Mouse (Mus musculus) heart, adult 18-20 months (tissue): ENCODE measurements around the gene Syna. TPM values are rescaled to one million over a fixed set of nuclear protein-coding genes. Genes with fewer than 3 reads are reported as not detected.
A peak's percentile ranks its signal among the peaks of the same experiment; 100 is the strongest.

Experiments
- DNase-seq, 2 experiments: peaks; one replicate each; pipeline ENCODE4 v3.0.0; 2021 to 2022; ENCODE audit warnings: mixed read lengths in 1 of 2
- total RNA-seq, 2 experiments: library from RNA; stranded (reverse); gene quantifications; 2 replicates each; pipeline ENCODE4 v1.2.3; 2021

Syna gene
- total RNA-seq, 2 experiments from 2014 or later, result not detected

DNA sequence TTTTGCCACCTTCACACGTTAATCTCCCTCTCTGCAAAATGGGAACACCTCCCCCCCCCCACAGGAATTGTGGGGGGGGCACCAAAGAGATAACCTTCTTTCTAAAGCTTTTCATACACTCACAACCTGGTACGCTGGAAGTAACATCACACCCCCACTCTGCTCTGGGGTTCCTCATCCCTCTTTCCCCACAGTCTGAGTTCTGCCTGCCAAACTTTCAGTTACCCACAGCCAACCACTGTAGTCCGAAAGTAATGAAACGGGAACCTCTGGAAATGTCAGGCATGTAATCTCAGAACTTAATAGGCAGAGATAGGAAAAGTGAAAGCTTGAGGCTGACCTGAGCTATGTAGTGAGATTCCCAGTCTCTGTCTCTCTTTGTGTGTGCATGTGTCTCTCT is 7.5 kb upstream of the Syna start:
- peak in 1 of 2 experiments; percentile 21 for DNase-seq

GRCm38 (mm10) chr5:134565696-134566095 is 5.7 kb upstream of the Syna start:
- no peak for DNase-seq

DNA sequence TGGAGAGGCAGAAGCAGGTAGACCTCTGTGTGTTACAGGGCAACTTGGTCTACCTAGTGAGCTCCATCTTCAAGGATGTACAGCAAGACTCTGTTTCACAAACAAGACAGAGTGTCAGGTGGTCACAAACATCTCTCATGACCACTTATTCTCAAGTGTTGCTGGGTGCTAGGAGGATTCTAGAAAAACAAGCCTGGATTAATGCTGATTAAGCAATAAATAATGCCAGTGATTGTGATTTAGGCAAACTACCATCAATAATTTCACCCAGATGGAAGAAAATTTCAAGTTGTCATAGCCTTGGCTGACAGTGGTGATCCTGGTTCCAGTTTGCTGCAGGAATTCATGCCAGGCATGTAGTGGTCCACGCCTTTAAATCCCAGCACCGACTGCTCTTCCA is 4.3 kb upstream of the Syna start:
- DNase-seq, result no peak

DNA sequence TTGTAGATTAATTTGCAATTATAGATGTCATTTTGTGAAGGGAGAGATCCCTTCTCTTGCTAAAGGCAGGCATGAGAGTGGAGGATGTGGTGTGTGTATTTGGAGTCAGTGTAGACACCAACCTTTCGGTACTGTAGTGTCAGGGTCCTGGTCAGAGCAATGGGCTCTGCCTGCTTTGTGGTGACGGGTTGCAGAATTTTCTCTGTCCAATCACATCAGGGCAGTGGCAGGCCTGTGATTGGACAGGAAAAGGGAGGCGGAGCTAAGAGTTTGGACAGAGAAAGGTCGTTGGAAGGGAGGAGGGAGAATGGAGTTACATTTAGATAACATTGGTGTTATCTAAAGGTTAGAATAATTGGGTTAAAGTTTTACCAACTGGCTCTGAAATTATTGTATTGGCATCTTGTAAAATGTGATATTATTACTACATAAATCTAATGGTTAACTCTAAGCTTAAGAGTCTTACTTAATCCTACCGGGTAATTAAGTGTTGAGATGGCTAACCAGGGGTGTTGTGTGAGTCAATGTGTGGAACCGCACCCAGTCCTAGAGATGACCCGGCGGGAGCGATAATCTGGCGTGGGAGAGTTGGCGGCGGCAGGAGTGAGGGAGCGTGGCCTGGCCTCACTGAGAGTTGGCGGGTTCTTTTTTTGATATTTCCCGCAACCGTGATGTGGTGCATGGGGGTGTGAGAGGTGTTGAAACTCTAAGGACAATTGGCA is 640 bp upstream of the Syna start:
- no peak for DNase-seq

- DNase-seq, result peak; percentile 86 to 93
Measured at GRCm38 (mm10) chr5:134555463-134556164, 4.4 kb downstream of the Syna start.

DNA sequence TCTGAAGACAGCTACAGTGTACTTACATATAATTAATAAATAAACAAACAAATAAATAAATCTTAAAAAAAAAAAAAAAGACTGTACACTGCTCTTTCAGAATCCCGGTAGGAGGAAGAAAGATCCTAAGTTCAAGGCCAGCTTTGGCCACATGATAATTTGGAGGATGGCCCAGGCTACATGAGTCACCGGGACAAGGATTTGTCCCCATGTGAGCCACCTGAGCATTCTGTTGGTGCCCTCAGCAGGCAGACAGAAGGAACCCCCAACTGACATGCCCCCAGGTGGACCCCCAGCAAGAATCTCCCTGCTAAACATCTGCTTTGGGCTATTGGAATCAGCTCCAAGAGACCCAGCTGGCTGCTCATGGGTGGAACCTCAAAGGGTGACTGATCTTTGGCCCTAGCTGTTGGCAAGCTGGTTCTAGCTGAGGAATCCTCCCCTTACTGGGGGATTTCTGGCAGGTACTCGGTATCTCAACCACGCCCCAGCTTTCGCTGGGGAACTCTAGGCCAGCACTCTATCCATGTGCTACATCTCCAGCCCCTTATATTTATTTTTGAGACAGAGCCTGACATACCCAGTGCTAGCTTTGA is 5.9 kb downstream of the Syna start:
- DNase-seq, result no peak

- peak; percentile 98 to 99 for DNase-seq
Measured at GRCm38 (mm10) chr5:134552110-134552972, 7.6 kb downstream of the Syna start, which contains the start of gene Clip2. Clip2 (minus strand) TSS chr5:134552434.

DNA sequence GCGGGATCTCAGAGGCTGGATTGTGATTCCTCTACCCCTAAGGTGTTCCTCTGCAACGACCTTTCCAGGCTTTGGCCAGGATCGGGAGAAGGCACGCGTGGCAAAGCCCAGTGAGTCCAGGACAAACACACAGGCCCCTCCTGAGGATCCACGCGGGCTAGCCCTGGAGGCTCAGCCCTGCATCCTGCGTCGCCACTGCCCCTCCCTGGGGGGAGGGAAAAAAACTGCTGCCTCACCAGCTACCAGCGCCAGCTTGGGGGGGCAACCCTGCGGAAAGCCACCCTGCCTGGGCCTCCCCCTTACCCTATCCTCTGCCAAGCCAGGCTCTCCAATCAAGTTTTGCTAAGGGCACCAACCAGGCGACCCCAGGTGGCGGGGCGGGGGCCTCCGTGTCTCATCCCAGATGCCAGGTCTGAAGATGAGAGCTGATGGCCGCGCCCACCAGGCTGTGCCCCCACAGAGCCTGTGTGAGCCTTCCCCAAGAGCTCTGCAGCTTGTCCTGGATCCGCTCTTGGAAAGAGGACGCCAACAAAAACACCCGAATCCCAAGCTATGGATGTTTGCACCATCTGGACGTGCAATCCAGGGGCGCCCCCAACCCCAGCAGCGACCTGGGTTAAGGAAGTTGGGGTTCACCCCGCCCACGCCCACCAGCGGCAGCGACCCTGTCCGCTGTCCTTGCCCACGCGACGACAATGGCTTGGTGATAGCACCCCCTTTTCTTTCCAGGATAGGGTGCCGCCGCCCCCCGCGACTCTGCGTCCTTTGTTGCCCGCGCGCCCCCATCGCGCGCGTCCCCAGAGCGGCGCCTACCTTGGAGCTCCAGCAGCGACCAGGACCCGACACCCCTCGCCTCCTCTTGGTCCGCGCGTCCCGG is 8.5 kb downstream of the Syna start:
- peak; percentile 58 for DNase-seq

GRCm38 (mm10) chr5:134550836-134551232 is 9.1 kb downstream of the Syna start:
- DNase-seq, result no peak

DNA sequence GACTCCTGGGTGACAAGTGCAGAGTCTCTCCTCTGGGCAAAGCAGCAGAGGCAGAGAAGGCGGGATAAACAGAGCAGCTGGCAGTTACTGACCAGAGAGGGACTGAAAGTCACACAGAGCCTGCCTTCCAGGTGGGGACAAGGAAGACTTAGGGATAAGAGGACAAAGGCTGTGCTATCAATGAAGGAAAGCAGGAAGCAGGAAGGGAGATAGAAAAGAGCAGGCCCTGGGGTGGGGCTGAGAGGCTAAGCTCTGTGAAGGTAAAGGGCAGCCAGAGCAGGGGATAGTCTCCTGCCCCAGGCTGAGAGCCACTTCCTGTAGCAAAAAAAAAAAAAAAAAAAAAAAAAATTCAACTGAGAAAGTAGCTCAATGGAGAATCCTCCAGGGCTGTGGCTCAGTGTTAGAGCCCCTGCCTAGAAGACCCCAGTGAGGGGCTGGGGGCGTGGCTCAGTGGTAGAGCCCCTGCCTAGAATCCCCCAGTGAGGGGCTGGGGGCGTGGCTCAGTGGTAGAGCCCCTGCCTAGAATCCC is 10.3 kb downstream of the Syna start:
- DNase-seq, result no peak

- DNase-seq, result no peak
Measured at GRCm38 (mm10) chr5:134548306-134548705, 11.7 kb downstream of the Syna start.

- no peak for DNase-seq
Measured at GRCm38 (mm10) chr5:134546790-134547189, 13.2 kb downstream of the Syna start.

GRCm38 (mm10) chr5:134545242-134545629 is 14.7 kb downstream of the Syna start:
- no peak for DNase-seq

DNA sequence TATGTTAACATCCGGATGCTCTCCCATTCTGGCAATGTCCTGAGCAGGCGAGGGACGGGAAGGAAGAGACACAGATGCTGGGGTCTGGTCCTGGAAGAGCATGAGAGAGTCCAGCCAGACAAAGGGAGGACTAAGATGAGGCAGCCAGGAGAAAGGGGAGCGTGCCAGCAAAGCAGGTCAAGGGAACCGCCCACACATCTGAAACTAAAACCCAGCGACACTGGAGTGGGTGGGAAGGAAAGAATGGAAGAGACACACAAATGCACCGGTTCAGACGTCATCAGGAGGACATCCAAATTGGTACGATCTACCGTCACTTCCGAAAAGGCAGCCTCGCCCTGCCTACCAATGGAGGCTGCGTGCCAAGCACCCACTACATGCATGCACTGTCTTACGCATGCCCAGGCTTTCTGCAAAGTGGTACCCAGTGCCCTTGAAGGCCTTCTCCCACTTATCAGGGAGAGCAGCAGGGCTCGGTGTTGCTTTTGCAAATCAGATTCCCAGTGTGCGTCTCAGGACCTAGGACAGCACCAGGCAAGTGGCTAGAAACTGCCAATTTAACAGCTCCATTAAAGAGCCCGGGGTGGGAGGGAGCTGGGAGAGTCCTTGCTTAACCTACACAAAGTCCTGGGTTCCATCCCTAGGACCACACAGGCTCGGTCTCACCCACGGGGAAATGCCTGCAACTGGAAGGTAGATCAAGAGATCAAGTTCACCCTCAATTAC is 15.3 kb downstream of the Syna start:
- peak; percentile 61 to 63 for DNase-seq

DNA sequence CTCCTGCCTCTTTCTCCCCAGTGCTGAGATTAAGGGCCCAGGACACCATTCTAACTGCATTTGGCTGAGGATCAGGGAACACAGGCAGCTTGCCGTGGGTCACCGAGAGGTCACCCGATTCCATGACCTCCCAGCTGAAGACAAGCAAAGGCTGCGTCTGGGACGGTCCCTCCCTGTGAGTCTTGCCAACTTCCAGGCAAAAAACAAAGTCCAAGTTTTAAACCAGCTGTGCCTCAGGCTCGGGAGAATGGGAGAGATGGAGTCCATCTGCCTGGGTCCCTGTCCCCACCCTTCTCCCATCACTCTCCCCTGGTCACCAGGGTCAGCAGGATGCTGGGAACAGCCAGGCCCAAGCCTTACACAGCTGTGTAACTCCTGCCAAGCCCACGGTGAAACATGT is 18.3 kb downstream of the Syna start:
- peak; percentile 88 to 94 for DNase-seq

DNA sequence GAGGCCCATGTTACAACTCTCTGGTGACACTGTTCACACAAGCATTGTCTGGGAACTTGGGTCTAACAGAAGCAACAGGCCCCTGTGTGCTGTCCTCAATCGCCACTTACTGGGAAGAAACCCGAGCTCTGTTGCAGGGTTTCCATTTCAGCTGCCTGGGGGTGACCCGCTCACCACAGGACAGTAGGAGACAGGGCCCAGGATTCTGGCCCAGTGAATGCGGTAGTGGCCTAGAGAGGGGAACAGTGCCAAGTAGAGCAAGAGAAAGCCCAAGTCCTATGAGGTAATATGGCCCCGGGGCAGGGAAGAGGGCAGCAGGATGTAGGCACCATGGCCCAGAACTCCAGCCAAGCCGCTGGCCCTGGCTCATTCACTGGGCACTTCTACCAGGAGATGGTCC is 19.1 kb downstream of the Syna start:
- DNase-seq, result peak; percentile 43 to 63

GRCm38 (mm10) chr5:134539891-134540290 is 20.1 kb downstream of the Syna start:
- peak; percentile 80 to 90 for DNase-seq

- peak in 1 of 2 experiments; percentile 51 for DNase-seq
Measured at GRCm38 (mm10) chr5:134536036-134536435, 23.9 kb downstream of the Syna start.

DNA sequence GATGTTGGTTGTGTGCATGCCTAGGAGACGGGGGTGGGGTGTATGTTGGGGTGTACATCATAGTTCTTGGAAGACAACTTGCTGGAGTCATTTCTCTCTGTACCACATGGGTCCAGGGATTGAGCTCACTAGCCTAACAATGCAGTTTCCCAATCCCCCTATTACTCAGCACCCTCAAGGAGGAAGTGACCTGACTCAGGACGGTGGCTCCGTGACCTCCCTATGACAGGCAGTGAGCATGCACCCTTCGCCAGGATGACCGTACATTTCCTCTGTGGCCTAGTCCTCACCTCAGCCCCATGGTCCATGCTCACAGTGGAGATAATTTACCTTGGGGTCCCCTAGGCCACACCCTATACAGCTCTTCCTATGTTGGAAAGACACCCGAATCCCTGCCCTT is 27.6 kb downstream of the Syna start:
- peak in 1 of 2 experiments; percentile 19 for DNase-seq

- peak in 1 of 2 experiments; percentile 27 for DNase-seq
Measured at GRCm38 (mm10) chr5:134531585-134531984, 28.4 kb downstream of the Syna start.
